ENCODE assay signal across 11 mouse cellular contexts in genomic region chr6:146770005-146770745, GRCm38 (mm10). TPM values are rescaled to one million over a fixed set of nuclear protein-coding genes. Genes with fewer than 3 reads are reported as not detected.
DNase-seq lines count a peak whose midpoint lies in the region; ATAC-seq and TF ChIP-seq lines count a peak whose summit lies in the region.
"Had no signal": no experiment of that assay in that cellular context is flagged by ENCODE, and none has a peak within 500 bp of the region (broad histone marks: within the 10 kb centered on the region; RNA-seq: fewer than 3 reads in every experiment).

No protein-coding gene starts in this region.

- TF ChIP-seq CTCF in CH12.LX (conservative IDR thresholded peaks at IDR 0.05 in 1 of 2, IDR thresholded peaks at IDR 0.05 in 1 of 2; ENCODE audit: low read depth in 2 of 2, low read length in 2 of 2): no peak

- no peak; the same call in 1 of the 2 replicates for ATAC-seq in heart, embryonic 11.5 days (replicated peaks; ENCODE audit: insufficient number of reproducible peaks, low FRiP score, low TSS enrichment)

- no peaks in the 10 kb centered on the region for H3K9me3 ChIP-seq in CH12.LX (replicated peaks; ENCODE audit: low read length)
- H3K9me3 ChIP-seq in heart, embryonic 11.5 days (replicated peaks; ENCODE audit: control insufficient read depth, low read length): no peaks in the 10 kb centered on the region

- H3K4me3 ChIP-seq in CH12.LX (replicated peaks in 1 of 3; ENCODE audit: low read depth in 2 of 3, low read length in 2 of 3, poor library complexity in 1 of 3): no peak overlapping the region
- no peak overlapping the region for H3K4me3 ChIP-seq in heart, embryonic 11.5 days (ENCODE audit: low read depth, low read length)
- H3K4me3 ChIP-seq: myocyte had no signal

- dilution Hi-C loops in CH12.LX (cut with MboI; ENCODE audit: extremely low pct_ligation_motif_present, extremely low pct_unique_long_range_greater_than_20kb, low sequenced_read_pairs): no loop called here

- H3K79me2 ChIP-seq in CH12.LX (replicated peaks; ENCODE audit: control insufficient read depth, extremely low read depth, insufficient read depth, poor library complexity, severe bottlenecking): no peaks in the 10 kb centered on the region

- no peak for TF ChIP-seq RAD21 in CH12.LX (IDR thresholded peaks at IDR 0.05; ENCODE audit: low read depth, low read length)

- H3K36me3 ChIP-seq in CH12.LX (replicated peaks in 1 of 2; ENCODE audit: control insufficient read depth in 1 of 2, insufficient read depth in 1 of 2, low read length in 1 of 2): peaks cover 26 to 41% of the 10 kb centered on the region in 2 experiments
- peaks cover 9% of the 10 kb centered on the region; the same call in 1 of the 2 replicates for H3K36me3 ChIP-seq in heart, embryonic 11.5 days (ENCODE audit: control insufficient read depth, insufficient read depth, low read length)

- H3K27ac ChIP-seq in CH12.LX (ENCODE audit: insufficient read depth, low read depth): peak overlapping the region; percentile 1; the same call in 1 of the 2 replicates
- H3K27ac ChIP-seq in heart, embryonic 11.5 days (ENCODE audit: low read depth, low read length): peak overlapping the region; percentile 63; the same call in 1 of the 2 replicates
- H3K27ac ChIP-seq: macrophage had no signal

- TF ChIP-seq EP300 in CH12.LX (IDR thresholded peaks at IDR 0.05; ENCODE audit: low read length): no peak

- no peak for TF ChIP-seq POLR2A in CH12.LX (IDR thresholded peaks at IDR 0.05; ENCODE audit: low read depth, low read length)

- no peak overlapping the region for H3K4me2 ChIP-seq in CH12.LX (ENCODE audit: insufficient read depth, low read depth, poor library complexity, severe bottlenecking)
- H3K4me2 ChIP-seq in heart, embryonic 11.5 days: no peak overlapping the region

- WGBS in heart, embryonic 11.5 days (ENCODE audit: insufficient replicate concordance): 58% methylated on average over 6 of the region's 6 CpGs

- in situ Hi-C loops in CH12.LX (cut with MboI; ENCODE audit: low pct_ligation_motif_present, low pct_unique_long_range_greater_than_20kb, low sequenced_read_pairs): loop anchor here (25.0 kb wide), 1 partner anchor 358 kb away; no protein-coding TSS in a partner anchor

- no peak overlapping the region for H3K9ac ChIP-seq in CH12.LX (ENCODE audit: insufficient read depth, low read depth)
- H3K9ac ChIP-seq in heart, embryonic 11.5 days (ENCODE audit: low read depth, low read length): no peak overlapping the region

- peaks cover 18 to 44% of the 10 kb centered on the region in 2 experiments for H3K4me1 ChIP-seq in CH12.LX (ENCODE audit: control insufficient read depth in 1 of 2, insufficient read depth in 2 of 2)
- H3K4me1 ChIP-seq in heart, embryonic 11.5 days (ENCODE audit: control insufficient read depth, insufficient read depth, low read length): 0 out of 2 replicates have a peak, but pooled peaks cover 2% of the 10 kb centered on the region

- H3K27me3 ChIP-seq in CH12.LX (replicated peaks): no peaks in the 10 kb centered on the region
- no peaks in the 10 kb centered on the region for H3K27me3 ChIP-seq in heart, embryonic 11.5 days (ENCODE audit: control insufficient read depth, insufficient read depth, low read length)

- DNase-seq in 416B (ENCODE audit: low read depth) (peak; percentile 64), CH12.LX (ENCODE audit: extremely low read depth) (no peak), liver (no peak)
- DNase-seq in kidney, postnatal 14 days: peak; percentile 26
- no peak for DNase-seq in natural killer cell, adult 2 months (ENCODE audit: low spot score in 2 of 2)
- no peak for DNase-seq in testis, postnatal 14 days (ENCODE audit: low spot score)
- DNase-seq: gastrocnemius, postnatal 10 days; layer of hippocampus, postnatal 36 days had no signal

TF ChIP-seq in CH12.LX, 34 proteins besides CTCF, POLR2A, EP300 and RAD21:
- TF ChIP-seq ELF1 (IDR thresholded peaks at IDR 0.05; ENCODE audit: low read depth, low read length) (no peak), TCF12 (IDR thresholded peaks at IDR 0.05; ENCODE audit: low read depth, low read length) (no peak), KAT2A (IDR thresholded peaks at IDR 0.05; ENCODE audit: insufficient replicate concordance, low read length) (no peak), ZNF384 (IDR thresholded peaks at IDR 0.05; ENCODE audit: low read depth, low read length) (no peak), BHLHE40 (IDR thresholded peaks at IDR 0.05; ENCODE audit: low read depth, low read length) (no peak), USF2 (conservative IDR thresholded peaks at IDR 0.05; ENCODE audit: low read depth, low read length) (no peak), NELFE (IDR thresholded peaks at IDR 0.05; ENCODE audit: low read depth, low read length) (no peak), E2F4 (IDR thresholded peaks at IDR 0.05; ENCODE audit: insufficient replicate concordance, low read depth, low read length) (no peak), NRF1 (IDR thresholded peaks at IDR 0.05; ENCODE audit: low read depth, low read length) (no peak), SMC3 (IDR thresholded peaks at IDR 0.05; ENCODE audit: low read depth, low read length) (no peak), MAZ (IDR thresholded peaks at IDR 0.05; ENCODE audit: low read depth, low read length) (no peak)

RNA-seq across cellular contexts. Expression of gene Arntl2, which starts 25.7 kb away (rescaled TPM):
- total RNA-seq in CH12.LX (2012; rRNA removed) (not detected in 2 replicates), CH12.LX (2014; rRNA removed) (0.07 TPM in 1 of 2 replicates, not detected in the other)
- not detected in 2 replicates for polyA plus RNA-seq in CH12.LX (2012; ENCODE audit: insufficient read length, low read depth)
- 1.9 and 3.3 TPM in 2 replicates for polyA plus RNA-seq in heart, embryonic 11.5 days (2014; fragmentation: Nextera tagmentation; extraction: Ambion mirVana)

RNA-seq across cellular contexts. Expression of gene Stk38l, which starts 45.4 kb away (rescaled TPM):
- total RNA-seq in CH12.LX (2012; rRNA removed) (4.0 and 4.7 TPM in 2 replicates), CH12.LX (2014; rRNA removed) (3.4 and 3.8 TPM in 2 replicates)
- 5.2 and 5.8 TPM in 2 replicates for polyA plus RNA-seq in CH12.LX (2012; ENCODE audit: insufficient read length, low read depth)
- polyA plus RNA-seq in heart, embryonic 11.5 days (2014; fragmentation: Nextera tagmentation; extraction: Ambion mirVana): 42.4 and 46.7 TPM in 2 replicates

Comparison
In these comparisons a context has a peak if more than half of its experiments do, and no peak if none do; other contexts are left out.
1. DNase-seq: peak in 416B (single experiment) and kidney, postnatal 14 days (single experiment); none in CH12.LX (single experiment), liver (single experiment), natural killer cell, adult 2 months (0 of 2) and testis, postnatal 14 days (single experiment).